Mouse (Mus musculus): Measurements from ENCODE around the gene Lmx1b. TPM values are rescaled to one million over a fixed set of nuclear protein-coding genes. Genes with fewer than 3 reads are reported as not detected.

Gene Lmx1b
- polyA plus RNA-seq, 1 experiment from 2014 or later, result 0.04 TPM

GRCm38 (mm10) chr2:33633237-33633636 is 7.1 kb downstream of the Lmx1b start:
- 21% methylated on average over 5 of the region's 5 CpGs for WGBS
- no peak for ATAC-seq (ENCODE audit: insufficient read depth, low FRiP score, low read depth)
- no peak overlapping the region for H3K9ac ChIP-seq
- H3K9me3 ChIP-seq, result no peaks in the 10 kb centered on the region
- no peak overlapping the region for H3K4me3 ChIP-seq (replicated peaks)
- H3K27me3 ChIP-seq (replicated peaks), result peaks cover 93% of the 10 kb centered on the region
- no peaks in the 10 kb centered on the region for H3K36me3 ChIP-seq
- no peak overlapping the region for H3K27ac ChIP-seq
- H3K4me2 ChIP-seq, result no peak overlapping the region
- 0 out of 2 replicates have a peak, but pooled peaks cover 7% of the 10 kb centered on the region for H3K4me1 ChIP-seq

DNA sequence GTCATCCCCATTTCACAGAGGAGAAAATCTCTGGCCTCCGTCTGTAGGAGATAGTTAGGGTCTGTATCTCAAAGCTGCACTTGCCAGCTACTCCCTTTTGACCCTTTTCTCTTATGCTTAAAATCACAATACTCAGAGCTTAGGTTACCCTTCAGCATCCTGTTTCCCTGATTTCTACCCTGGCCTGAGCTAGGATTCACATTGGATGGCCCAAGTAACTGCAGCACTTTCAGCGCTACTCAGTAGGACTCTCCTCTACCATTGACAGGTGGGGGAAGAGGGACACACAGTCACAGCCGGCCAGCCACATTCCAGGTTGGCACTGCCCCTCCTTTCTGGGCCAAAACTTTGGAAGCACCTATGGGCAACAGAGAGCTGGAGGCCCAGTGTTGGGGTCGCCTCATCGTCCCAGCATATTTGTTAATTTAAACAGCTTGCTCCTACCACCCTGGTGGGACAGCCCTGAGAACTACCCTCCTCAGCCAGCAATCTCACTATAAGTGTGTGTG is 7.7 kb downstream of the Lmx1b start:
- Histone ChIP-seq H3K27ac (no peak overlapping the region), H3K9me3 (no peaks in the 10 kb centered on the region), H3K4me3 (replicated peaks) (no peak overlapping the region), H3K9ac (no peak overlapping the region), H3K4me1 (0 out of 2 replicates have a peak, but pooled peaks cover 7% of the 10 kb centered on the region), H3K27me3 (replicated peaks) (peaks cover 93% of the 10 kb centered on the region), H3K4me2 (no peak overlapping the region), H3K36me3 (no peaks in the 10 kb centered on the region)
- no peak for ATAC-seq (ENCODE audit: insufficient read depth, low FRiP score, low read depth)
- WGBS, result 18% methylated on average over 5 of the region's 5 CpGs

GRCm38 (mm10) chr2:33631708-33632343 is 8.5 kb downstream of the Lmx1b start:
- Histone ChIP-seq H3K27ac (no peak overlapping the region), H3K4me3 (replicated peaks) (peak overlapping the region; percentile 4; the same call in 1 of the 2 replicates), H3K9me3 (no peaks in the 10 kb centered on the region), H3K9ac (no peak overlapping the region), H3K4me1 (0 out of 2 replicates have a peak, but pooled peaks cover 10% of the 10 kb centered on the region), H3K4me2 (no peak overlapping the region; the same call in 1 of the 2 replicates), H3K27me3 (replicated peaks) (peaks cover 93% of the 10 kb centered on the region), H3K36me3 (no peaks in the 10 kb centered on the region)
- ATAC-seq (ENCODE audit: insufficient read depth, low FRiP score, low read depth), result no peak
- WGBS, result 1% methylated on average over 31 of the region's 31 CpGs

- no peak overlapping the region; the same call in 1 of the 2 replicates for H3K4me2 ChIP-seq
- 0 out of 2 replicates have a peak, but pooled peaks cover 14% of the 10 kb centered on the region for H3K4me1 ChIP-seq
- no peaks in the 10 kb centered on the region for H3K36me3 ChIP-seq
- H3K9ac ChIP-seq, result no peak overlapping the region
- H3K27ac ChIP-seq, result no peak overlapping the region
- H3K4me3 ChIP-seq (replicated peaks), result peak overlapping the region; percentile 4; the same call in 1 of the 2 replicates
- ATAC-seq (ENCODE audit: insufficient read depth, low FRiP score, low read depth), result no peak
- H3K9me3 ChIP-seq, result no peaks in the 10 kb centered on the region
- H3K27me3 ChIP-seq (replicated peaks), result peaks cover 97% of the 10 kb centered on the region
- WGBS, result 2% methylated on average over 40 of the region's 40 CpGs
Observed at GRCm38 (mm10) chr2:33631022-33631707, 9.1 kb downstream of the Lmx1b start.

DNA sequence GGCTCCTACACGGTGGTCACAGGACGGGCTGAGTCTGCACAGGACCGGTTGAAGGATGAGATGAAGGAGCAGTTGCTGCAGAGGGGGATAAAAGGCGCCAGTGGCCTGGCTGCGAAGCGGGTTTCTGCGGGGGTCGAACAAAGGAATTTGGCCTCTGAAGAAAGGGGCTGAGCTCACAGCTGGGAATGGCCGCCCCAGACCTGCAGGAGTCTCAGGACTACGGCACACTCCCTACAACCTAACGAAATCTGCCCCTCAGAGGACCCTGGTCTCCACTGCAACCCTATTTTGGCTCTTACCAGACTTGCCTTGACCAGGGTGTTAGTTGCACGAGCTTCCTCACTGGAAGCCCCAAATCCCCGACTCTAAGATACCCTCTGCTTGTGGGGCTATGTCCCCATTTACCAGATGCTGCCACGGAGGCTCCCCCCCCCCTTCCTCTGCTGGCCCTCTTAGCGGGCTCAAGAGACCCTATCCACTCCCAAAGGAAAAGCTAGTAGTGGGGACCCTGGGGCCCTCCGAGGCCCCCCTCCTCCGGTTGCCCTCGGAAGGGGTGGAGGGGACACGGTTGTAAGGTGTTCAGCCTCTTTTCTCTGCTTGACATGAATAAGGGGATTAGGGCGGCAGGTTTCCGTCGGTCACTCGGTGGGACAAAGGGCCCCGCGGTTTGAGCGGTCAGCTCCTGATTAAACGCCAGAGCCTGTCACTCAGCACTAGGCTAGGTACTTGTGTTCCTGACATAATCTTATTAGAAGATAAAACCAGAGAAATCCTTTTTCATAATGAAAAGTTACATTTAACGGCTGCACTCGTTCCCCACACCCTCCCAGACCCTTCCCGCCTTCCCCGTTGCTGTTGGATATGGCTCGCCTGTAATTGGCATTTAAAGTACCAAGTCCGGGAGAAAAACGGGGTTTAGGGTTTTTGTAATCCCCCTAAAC is 10.0 kb downstream of the Lmx1b start:
- no peak for ATAC-seq (ENCODE audit: insufficient read depth, low FRiP score, low read depth)
- 5% methylated on average over 33 of the region's 34 CpGs for WGBS
- Histone ChIP-seq H3K4me1 (0 out of 2 replicates have a peak, but pooled peaks cover 17% of the 10 kb centered on the region), H3K27me3 (replicated peaks) (peaks cover 97% of the 10 kb centered on the region), H3K36me3 (no peaks in the 10 kb centered on the region), H3K4me3 (replicated peaks) (no peak overlapping the region), H3K9me3 (no peaks in the 10 kb centered on the region), H3K4me2 (no peak overlapping the region), H3K9ac (no peak overlapping the region), H3K27ac (no peak overlapping the region)

GRCm38 (mm10) chr2:33629641-33630040 is 10.7 kb downstream of the Lmx1b start:
- WGBS, result 26% methylated on average over 6 of the region's 6 CpGs
- ATAC-seq (ENCODE audit: insufficient read depth, low FRiP score, low read depth), result no peak
- Histone ChIP-seq H3K4me2 (no peak overlapping the region), H3K9ac (no peak overlapping the region), H3K27me3 (replicated peaks) (peaks cover 94% of the 10 kb centered on the region), H3K9me3 (no peaks in the 10 kb centered on the region), H3K4me3 (replicated peaks) (no peak overlapping the region), H3K27ac (no peak overlapping the region), H3K36me3 (no peaks in the 10 kb centered on the region), H3K4me1 (0 out of 2 replicates have a peak, but pooled peaks cover 17% of the 10 kb centered on the region)

DNA sequence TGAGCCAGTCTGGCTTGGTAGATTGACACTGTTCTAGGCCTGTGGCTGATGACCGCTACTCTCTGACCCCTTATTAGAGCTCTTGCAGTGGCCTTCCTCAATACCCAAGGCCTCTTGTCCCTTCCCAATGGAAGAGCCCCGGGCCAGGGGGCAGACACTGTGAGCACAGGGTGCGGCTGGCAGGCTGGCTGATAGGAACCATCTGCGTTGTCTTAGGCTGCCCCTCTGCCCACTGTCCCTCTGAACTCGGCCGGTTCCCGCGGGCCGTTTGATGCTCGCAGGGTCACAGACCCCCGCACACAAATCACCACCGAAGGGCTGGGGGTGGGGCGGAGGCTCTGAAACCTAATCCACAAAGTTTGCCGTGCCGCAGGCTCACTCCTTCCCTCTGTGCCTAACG is 11.5 kb downstream of the Lmx1b start:
- peaks cover 86% of the 10 kb centered on the region for H3K27me3 ChIP-seq (replicated peaks)

GRCm38 (mm10) chr2:33627058-33627375 is 13.3 kb downstream of the Lmx1b start:
- no peak for ATAC-seq (ENCODE audit: insufficient read depth, low FRiP score, low read depth)

More for the DNA sequence above, 11.5 kb downstream of the Lmx1b start:
- H3K36me3 ChIP-seq, result no peaks in the 10 kb centered on the region
- H3K4me2 ChIP-seq, result no peak overlapping the region
- H3K4me3 ChIP-seq (replicated peaks), result no peak overlapping the region
- H3K9ac ChIP-seq, result no peak overlapping the region
- WGBS, result 7% methylated on average over 16 of the region's 16 CpGs
- no peaks in the 10 kb centered on the region for H3K9me3 ChIP-seq
- no peak overlapping the region for H3K27ac ChIP-seq
- no peak for ATAC-seq (ENCODE audit: insufficient read depth, low FRiP score, low read depth)
- H3K4me1 ChIP-seq, result 0 out of 2 replicates have a peak, but pooled peaks cover 17% of the 10 kb centered on the region

DNA sequence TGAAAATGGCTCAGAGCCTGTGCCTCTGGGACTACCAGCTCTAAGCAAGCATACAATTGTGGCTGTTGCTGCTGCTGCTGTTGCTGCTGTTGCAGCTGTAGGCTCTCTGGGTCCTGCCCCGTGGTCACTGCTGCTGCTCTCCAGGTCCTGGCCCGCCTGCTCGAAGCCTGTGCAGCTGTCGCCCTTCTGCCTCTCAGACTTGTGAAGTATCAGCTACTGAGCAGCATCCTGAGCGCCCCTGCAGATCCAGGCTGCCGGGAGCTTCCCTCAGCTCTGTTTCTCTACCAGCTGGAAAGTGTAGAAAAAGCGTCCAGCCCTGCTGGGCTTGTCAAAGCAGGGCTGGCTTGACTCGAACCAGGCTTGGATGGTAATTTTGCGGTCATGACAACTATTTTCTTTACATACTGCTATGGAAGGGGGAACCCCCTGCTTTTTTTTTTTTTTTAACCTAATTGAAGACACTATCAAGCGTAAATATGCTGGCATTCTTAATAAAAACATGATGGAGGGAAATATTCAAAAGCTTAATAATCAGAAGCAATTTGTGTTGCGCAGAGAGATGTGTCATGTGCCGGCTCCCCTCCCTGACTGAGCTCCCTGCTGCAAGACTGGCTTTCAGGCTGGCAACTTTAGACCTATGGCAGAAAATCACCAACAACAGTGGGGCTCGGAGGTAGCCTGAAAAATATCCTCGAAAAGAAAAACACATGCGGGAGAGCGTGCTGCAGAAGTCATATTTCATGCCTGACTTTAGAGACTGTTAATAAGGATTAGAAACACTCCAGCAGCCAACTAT is 13.9 kb downstream of the Lmx1b start:
- H3K4me3 ChIP-seq (replicated peaks), result no peak overlapping the region
- H3K4me2 ChIP-seq, result 0 out of 2 replicates have a peak overlapping the region, but pooled peaks have one; percentile 16
- H3K4me1 ChIP-seq, result 0 out of 2 replicates have a peak, but pooled peaks cover 13% of the 10 kb centered on the region
- H3K27me3 ChIP-seq (replicated peaks), result peaks cover 68% of the 10 kb centered on the region
- no peak overlapping the region for H3K27ac ChIP-seq
- 28% methylated on average over 16 of the region's 16 CpGs for WGBS
- H3K36me3 ChIP-seq, result no peaks in the 10 kb centered on the region
- no peak for ATAC-seq (ENCODE audit: insufficient read depth, low FRiP score, low read depth)
- H3K9me3 ChIP-seq, result no peaks in the 10 kb centered on the region
- no peak overlapping the region for H3K9ac ChIP-seq

More at GRCm38 (mm10) chr2:33627058-33627375, 13.3 kb downstream of the Lmx1b start:
- 0 out of 2 replicates have a peak overlapping the region, but pooled peaks have one; percentile 16 for H3K4me2 ChIP-seq
- no peak overlapping the region for H3K4me3 ChIP-seq (replicated peaks)
- no peaks in the 10 kb centered on the region for H3K36me3 ChIP-seq
- H3K4me1 ChIP-seq, result 0 out of 2 replicates have a peak, but pooled peaks cover 17% of the 10 kb centered on the region
- no peak overlapping the region for H3K27ac ChIP-seq
- H3K9me3 ChIP-seq, result no peaks in the 10 kb centered on the region
- H3K9ac ChIP-seq, result no peak overlapping the region
- H3K27me3 ChIP-seq (replicated peaks), result peaks cover 71% of the 10 kb centered on the region
- 15% methylated on average over 10 of the region's 10 CpGs for WGBS

- peaks cover 13% of the 10 kb centered on the region for H3K4me1 ChIP-seq
- no peak overlapping the region for H3K4me3 ChIP-seq (replicated peaks)
- H3K36me3 ChIP-seq, result no peaks in the 10 kb centered on the region
- peaks cover 41% of the 10 kb centered on the region for H3K27me3 ChIP-seq (replicated peaks)
- no peak overlapping the region for H3K9ac ChIP-seq
- no peaks in the 10 kb centered on the region for H3K9me3 ChIP-seq
- ATAC-seq (ENCODE audit: insufficient read depth, low FRiP score, low read depth), result no peak
- 80% methylated on average over 9 of the region's 9 CpGs for WGBS
- H3K4me2 ChIP-seq, result no peak overlapping the region
- no peak overlapping the region for H3K27ac ChIP-seq
Observed at GRCm38 (mm10) chr2:33617670-33618069, 22.6 kb downstream of the Lmx1b start.

DNA sequence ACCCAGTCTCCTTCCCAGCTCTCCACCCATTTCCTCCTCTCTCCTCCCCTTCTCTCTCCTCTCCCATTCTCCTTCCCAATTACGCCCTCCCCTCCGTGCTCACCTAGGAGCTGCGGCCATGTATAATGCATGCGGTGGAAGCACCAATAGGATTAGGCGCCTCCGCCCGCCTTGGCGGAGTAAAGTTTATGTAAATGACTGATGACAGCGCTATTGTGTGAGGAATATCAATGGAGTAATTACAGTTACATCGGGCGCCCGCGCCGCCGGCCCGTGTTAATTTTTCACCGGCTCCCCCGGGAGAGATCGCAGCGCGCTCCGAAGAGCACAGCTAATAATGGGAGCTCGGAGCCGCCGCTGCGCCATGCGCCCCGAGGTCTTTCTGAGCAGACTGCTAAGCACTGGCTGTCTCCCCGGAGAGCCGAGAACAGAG is 23.9 kb downstream of the Lmx1b start:
- H3K9ac ChIP-seq, result no peak overlapping the region
- WGBS, result under 1% methylated on average over 30 of the region's 30 CpGs
- no peak overlapping the region for H3K27ac ChIP-seq
- peak overlapping the region; percentile 68 for H3K4me2 ChIP-seq
- H3K9me3 ChIP-seq, result no peaks in the 10 kb centered on the region
- peak overlapping the region; percentile 34 for H3K4me3 ChIP-seq (replicated peaks)
- peaks cover 13% of the 10 kb centered on the region for H3K4me1 ChIP-seq
- ATAC-seq (ENCODE audit: insufficient read depth, low FRiP score, low read depth), result no peak
- no peaks in the 10 kb centered on the region for H3K36me3 ChIP-seq
- H3K27me3 ChIP-seq (replicated peaks), result peaks cover 38% of the 10 kb centered on the region

Measured in stomach, embryonic 15.5 days (tissue).